Mouse (Mus musculus) T-helper 2 cell (primary cell): ENCODE data around the gene Kcnd3.

Experiments
- in situ Hi-C: fragments of 300-600 bp; cut with MboI, MseI; formaldehyde crosslinking; loops from one replicate; pipeline ENCODE4 v1.15.1; 2025; ENCODE audit warnings: high pct_unique_total_duplicates

Kcnd3 gene

GRCm38 (mm10) chr3:105648889-105649567, 196.9 kb downstream of the Kcnd3 start:
- in situ Hi-C loops, result no loop called here

GRCm38 (mm10) chr3:105653544-105654380, 201.6 kb downstream of the Kcnd3 start:
- in situ Hi-C loops, result loop anchor here (10.0 to 25.0 kb wide), 2 partner anchors 119 to 784 kb away; no protein-coding TSS in a partner anchor

- in situ Hi-C loops, result loop anchor here (5.0 to 25.0 kb wide), 3 partner anchors 120 to 782 kb away; no protein-coding TSS in a partner anchor
Observed at GRCm38 (mm10) chr3:105655031-105655585, 203.0 kb downstream of the Kcnd3 start.

GRCm38 (mm10) chr3:105660530-105660929, 208.4 kb downstream of the Kcnd3 start:
- in situ Hi-C loops, result loop anchor here (25.0 kb wide), 1 partner anchor 777 kb away; no protein-coding TSS in a partner anchor

GRCm38 (mm10) chr3:105663043-105663442, 210.9 kb downstream of the Kcnd3 start:
- in situ Hi-C loops, result loop anchor here (25.0 kb wide), 1 partner anchor 774 kb away; no protein-coding TSS in a partner anchor

GRCm38 (mm10) chr3:105665105-105665765, 213.1 kb downstream of the Kcnd3 start:
- in situ Hi-C loops, result loop anchor here (25.0 kb wide), 1 partner anchor 772 kb away; no protein-coding TSS in a partner anchor

GRCm38 (mm10) chr3:105666996-105667523, 214.9 kb downstream of the Kcnd3 start:
- in situ Hi-C loops, result loop anchor here (25.0 kb wide), 1 partner anchor 770 kb away; no protein-coding TSS in a partner anchor

GRCm38 (mm10) chr3:105668161-105668560, 216.0 kb downstream of the Kcnd3 start:
- in situ Hi-C loops, result loop anchor here (25.0 kb wide), 1 partner anchor 769 kb away; no protein-coding TSS in a partner anchor

GRCm38 (mm10) chr3:105669776-105670175, 217.6 kb downstream of the Kcnd3 start:
- in situ Hi-C loops, result loop anchor here (25.0 kb wide), 1 partner anchor 768 kb away; no protein-coding TSS in a partner anchor

- in situ Hi-C loops, result loop anchor here (25.0 kb wide), 1 partner anchor 766 kb away; no protein-coding TSS in a partner anchor
Observed at GRCm38 (mm10) chr3:105670801-105671200, 218.7 kb downstream of the Kcnd3 start.

- in situ Hi-C loops, result loop anchor here (5.0 to 25.0 kb wide), 4 partner anchors 48 to 1363 kb away; partner anchors contain the start of genes Dennd2d and Kcna3
Observed at GRCm38 (mm10) chr3:105674595-105675218, 222.6 kb downstream of the Kcnd3 start.

GRCm38 (mm10) chr3:105675932-105676331, 223.8 kb downstream of the Kcnd3 start:
- in situ Hi-C loops, result loop anchor here (5.0 to 25.0 kb wide), 3 partner anchors 46 to 1361 kb away; partner anchors contain the start of genes Dennd2d and Kcna3

- in situ Hi-C loops, result loop anchor here (10.0 to 25.0 kb wide), 3 partner anchors 807 to 1664 kb away; partner anchors contain the start of genes Dennd2d and Kcna3
Observed at GRCm38 (mm10) chr3:105680346-105680745, 228.2 kb downstream of the Kcnd3 start.

GRCm38 (mm10) chr3:105686394-105687323, 234.5 kb downstream of the Kcnd3 start:
- in situ Hi-C loops, result loop anchor here (5.0 to 25.0 kb wide), 5 partner anchors 116 to 1658 kb away; partner anchors contain the start of genes Dennd2d, Kcna3, Rap1a and Wdr77

- in situ Hi-C loops, result loop anchor here (5.0 to 25.0 kb wide), 5 partner anchors 115 to 1657 kb away; partner anchors contain the start of genes Dennd2d, Kcna3, Rap1a and Wdr77
Observed at GRCm38 (mm10) chr3:105687324-105688060, 235.4 kb downstream of the Kcnd3 start, which contains the start of gene Ddx20. Gene Ddx20 (minus strand): TSS chr3:105687574.

GRCm38 (mm10) chr3:105688536-105688935, 236.4 kb downstream of the Kcnd3 start:
- in situ Hi-C loops, result loop anchor here (5.0 to 25.0 kb wide), 5 partner anchors 114 to 1656 kb away; partner anchors contain the start of genes Dennd2d, Kcna3, Rap1a and Wdr77

GRCm38 (mm10) chr3:105693327-105694080, 241.4 kb downstream of the Kcnd3 start:
- in situ Hi-C loops, result loop anchor here (5.0 to 25.0 kb wide), 3 partner anchors 204 to 1344 kb away; partner anchors contain the start of genes Dennd2d and Kcna3
